In genomic region chr11:103733069-103733468, GRCm38 (mm10) we compare ENCODE assay signal across 25 mouse cellular contexts. TPM values are rescaled to one million over a fixed set of nuclear protein-coding genes. Genes with fewer than 3 reads are reported as not detected.
DNase-seq lines count a peak whose midpoint lies in the region; ATAC-seq and TF ChIP-seq lines count a peak whose summit lies in the region.
"Had no signal": no experiment of that assay in that cellular context is flagged by ENCODE, and none has a peak within 500 bp of the region (broad histone marks: within the 10 kb centered on the region; RNA-seq: fewer than 3 reads in every experiment).

No protein-coding gene starts in this region.

- 66% methylated on average over 4 of the region's 4 CpGs for WGBS in embryonic facial prominence, embryonic 12.5 days
- WGBS in embryonic facial prominence, embryonic 10.5 days = 66% methylated on average over 4 of the region's 4 CpGs

- H3K9ac ChIP-seq in embryonic facial prominence, embryonic 12.5 days = no peak overlapping the region
- H3K9ac ChIP-seq: forebrain, embryonic 13.5 days; forebrain, postnatal 0 days; heart, embryonic 12.5 days; hindbrain, embryonic 14.5 days had no signal

- no peak overlapping the region for H3K4me2 ChIP-seq in embryonic facial prominence, embryonic 12.5 days (replicated peaks)
- H3K4me2 ChIP-seq: forebrain, embryonic 13.5 days; heart, embryonic 12.5 days; hindbrain, embryonic 14.5 days had no signal

- TF ChIP-seq CTCF in left cerebral cortex, adult 2 months (IDR thresholded peaks at IDR 0.05) = no peak

- intact Hi-C loops in left cerebral cortex, adult 2 months (cut with DNase I) = loop anchor here (2.0 kb wide), 1 partner anchor 66 kb away; no protein-coding TSS in a partner anchor
- intact Hi-C loops in left cerebral cortex, postnatal 4 days (cut with DNase I) = no loop called here

- H3K36me3 ChIP-seq in embryonic facial prominence, embryonic 12.5 days = no peaks in the 10 kb centered on the region
- no peaks in the 10 kb centered on the region for H3K36me3 ChIP-seq in embryonic facial prominence, embryonic 10.5 days (replicated peaks)
- H3K36me3 ChIP-seq: G1E; heart, embryonic 12.5 days; hindbrain, embryonic 10.5 days had no signal

- no peaks in the 10 kb centered on the region for H3K9me3 ChIP-seq in embryonic facial prominence, embryonic 12.5 days
- no peaks in the 10 kb centered on the region for H3K9me3 ChIP-seq in embryonic facial prominence, embryonic 10.5 days
- H3K9me3 ChIP-seq: forebrain, embryonic 13.5 days; G1E; heart, embryonic 12.5 days; hindbrain, embryonic 10.5 days had no signal

- H3K4me1 ChIP-seq in embryonic facial prominence, embryonic 12.5 days = no peaks in the 10 kb centered on the region; the same call in 1 of the 2 replicates
- H3K4me1 ChIP-seq in embryonic facial prominence, embryonic 10.5 days = peaks cover 29% of the 10 kb centered on the region
- H3K4me1 ChIP-seq: forebrain, embryonic 13.5 days had no signal

- no peak overlapping the region for H3K27ac ChIP-seq in embryonic facial prominence, embryonic 12.5 days
- H3K27ac ChIP-seq in embryonic facial prominence, embryonic 10.5 days (replicated peaks) = no peak overlapping the region
- H3K27ac ChIP-seq in left cerebral cortex, adult 2 months = no peak overlapping the region
- H3K27ac ChIP-seq: forebrain, embryonic 13.5 days; gastrocnemius, adult 2 months; hindbrain, embryonic 10.5 days; hindbrain, embryonic 14.5 days had no signal

- ATAC-seq in embryonic facial prominence, embryonic 12.5 days (ENCODE audit: insufficient number of reproducible peaks, insufficient read depth, low FRiP score, low TSS enrichment) = 0 out of 2 replicates have a peak, but pooled peaks have one; percentile 55
- ATAC-seq: CD4-positive, CD25-positive, alpha-beta regulatory T cell, adult 4 months; forebrain, embryonic 13.5 days; forebrain, postnatal 0 days had no signal

- peaks cover 9% of the 10 kb centered on the region; the same call in 1 of the 2 replicates for H3K27me3 ChIP-seq in embryonic facial prominence, embryonic 12.5 days
- peaks cover 60% of the 10 kb centered on the region for H3K27me3 ChIP-seq in embryonic facial prominence, embryonic 10.5 days (replicated peaks; ENCODE audit: low read depth, poor library complexity, severe bottlenecking)

- no peak overlapping the region for H3K4me3 ChIP-seq in embryonic facial prominence, embryonic 12.5 days
- no peak overlapping the region for H3K4me3 ChIP-seq in embryonic facial prominence, embryonic 10.5 days
- H3K4me3 ChIP-seq in left cerebral cortex, adult 2 months = no peak overlapping the region
- H3K4me3 ChIP-seq: forebrain, embryonic 13.5 days; gastrocnemius, adult 2 months; heart, embryonic 12.5 days; hindbrain, embryonic 10.5 days had no signal

- DNase-seq in embryonic facial prominence, embryonic 10.5 days (ENCODE audit: low spot score) = no peak
- peak; percentile 28 to 65 for DNase-seq in left cerebral cortex, adult 2 months (ENCODE audit: extremely low spot score in 1 of 2, low spot score in 2 of 2)
- DNase-seq in left cerebral cortex, postnatal 4 days = no peak
- peak; percentile 65 to 72 for DNase-seq in right cerebral cortex, adult 2 months (ENCODE audit: low spot score in 2 of 2)
- DNase-seq in right cerebral cortex, postnatal 10 days (ENCODE audit: low spot score in 2 of 2) = no peak
- DNase-seq in ovary, postnatal 14 days (ENCODE audit: low spot score) = no peak
- DNase-seq: adrenal gland, adult 8-10 months; B cell, adult 2 months; cerebellum, adult 11-12 months; cerebellum, adult 9-10 months; cerebellum, postnatal 25 days; forebrain, postnatal 0 days; gastrocnemius, adult 2 months; gastrocnemius, postnatal 25 days had no signal

RNA-seq across cellular contexts. Expression of gene Wnt9b, which starts 16.6 kb away (rescaled TPM):
- polyA plus RNA-seq in embryonic facial prominence, embryonic 12.5 days (2016; fragmentation: Nextera tagmentation; extraction: Ambion mirVana) = 3.5 and 4.3 TPM in 2 replicates
- 4.5 and 5.3 TPM in 2 replicates for polyA plus RNA-seq in embryonic facial prominence, embryonic 10.5 days (2016; fragmentation: Nextera tagmentation; extraction: Ambion mirVana)
- total RNA-seq in left cerebral cortex, adult 2 months (2021) = under 1 TPM; 0.23 to 0.34 TPM
- not detected for total RNA-seq in left cerebral cortex, postnatal 4 days (2021)
- total RNA-seq: granulocyte monocyte progenitor cell, adult 5-6 weeks had no signal
- polyA plus RNA-seq: CD4-positive, CD25-positive, alpha-beta regulatory T cell, adult 4 months; G1E had no signal

RNA-seq across cellular contexts. Expression of gene Gosr2, which starts 35.4 kb away (rescaled TPM):
- polyA plus RNA-seq in embryonic facial prominence, embryonic 12.5 days (2016; fragmentation: Nextera tagmentation; extraction: Ambion mirVana) = 92.5 and 98.1 TPM in 2 replicates
- 96.6 and 99.6 TPM in 2 replicates for polyA plus RNA-seq in embryonic facial prominence, embryonic 10.5 days (2016; fragmentation: Nextera tagmentation; extraction: Ambion mirVana)
- 10 to 100 TPM; 71.1 to 72.4 TPM for total RNA-seq in left cerebral cortex, adult 2 months (2021)
- total RNA-seq in left cerebral cortex, postnatal 4 days (2021) = 10 to 100 TPM; 74.3 to 84.6 TPM

RNA-seq across cellular contexts. Expression of gene Wnt3, which starts 40.9 kb away (rescaled TPM):
- 4.7 and 6.1 TPM in 2 replicates for polyA plus RNA-seq in embryonic facial prominence, embryonic 12.5 days (2016; fragmentation: Nextera tagmentation; extraction: Ambion mirVana)
- 3.7 and 4.3 TPM in 2 replicates for polyA plus RNA-seq in embryonic facial prominence, embryonic 10.5 days (2016; fragmentation: Nextera tagmentation; extraction: Ambion mirVana)
- total RNA-seq in left cerebral cortex, adult 2 months (2021) = 1 to 10 TPM; 1.2 TPM
- total RNA-seq in left cerebral cortex, postnatal 4 days (2021) = 1 to 10 TPM; 2.5 to 2.8 TPM
- total RNA-seq: gastrocnemius, postnatal 25 days; granulocyte monocyte progenitor cell, adult 5-6 weeks; heart, adult 8-10 months; heart, postnatal 25 days had no signal
- polyA plus RNA-seq: G1E; heart, embryonic 16.5 days had no signal

Comparison
In these comparisons a context has a peak if more than half of its experiments do, and no peak if none do; other contexts are left out.
1. DNase-seq: peak in left cerebral cortex, adult 2 months (2 of 2) and right cerebral cortex, adult 2 months (2 of 2); none in embryonic facial prominence, embryonic 10.5 days (single experiment), left cerebral cortex, postnatal 4 days (single experiment), right cerebral cortex, postnatal 10 days (0 of 2) and ovary, postnatal 14 days (single experiment).